Mouse (Mus musculus) spleen, adult 10 weeks (tissue): Measurements from ENCODE around the gene Gm6169. TPM values are rescaled to one million over a fixed set of nuclear protein-coding genes. Genes with fewer than 3 reads are reported as not detected.

ENCODE experiments used
- polyA plus RNA-seq: library from polyadenylated mRNA; stranded (reverse); fragments of 350-450 nt; fragmentation: Illumina TruSeq; extraction: RNeasy Lipid Tissue Mini Kit (QIAGEN cat#74804); gene quantifications from one replicate; pipeline ENCODE4 v1.2.3, GENCODE M21; 2015; ENCODE audit warnings: low replicate concordance; ENCODE audit not compliant: insufficient read depth

Gm6169 gene
- 0.61 TPM for polyA plus RNA-seq

GRCm38 (mm10) chr13:97099187-97099852, at the start of gene Gm6169:
Gene Gm6169, minus strand, starts transcription at chr13:97099237.

GRCm38 (mm10) chr13:97137466-97138400, 38.7 kb upstream of the Gm6169 start, which contains the start of the genes Gfm2 and Nsa2:
Gene Gfm2, plus strand, starts transcription at chr13:97137937.
Gene Nsa2, minus strand, starts transcription at chr13:97137937.

GRCm38 (mm10) chr13:97066649-97067550, 32.1 kb downstream of the Gm6169 start, which contains the start of gene Fam169a:
Gene Fam169a, plus strand, starts transcription at chr13:97067286.

Other genes starting within 250 kb of the Gm6169 start
- 0.33 TPM for gene Gcnt4, start 174.5 kb downstream of the Gm6169 start, polyA plus RNA-seq
- gene 1700029F12Rik, start 64.9 kb downstream of the Gm6169 start, polyA plus RNA-seq, result not detected
- gene Fam169a, start 32.0 kb downstream of the Gm6169 start, polyA plus RNA-seq, result 0.07 TPM
- gene Gfm2, start 38.7 kb upstream of the Gm6169 start, polyA plus RNA-seq, result 43.3 TPM
- gene Nsa2, start 38.7 kb upstream of the Gm6169 start, polyA plus RNA-seq, result 366 TPM
- gene Hexb, start 99.1 kb upstream of the Gm6169 start, polyA plus RNA-seq, result 155 TPM
- gene Enc1, start 141.9 kb upstream of the Gm6169 start, polyA plus RNA-seq, result 10.3 TPM